Mouse (Mus musculus) forebrain, embryonic 14.5 days (tissue): Measurements from ENCODE around the gene Golim4. TPM values are rescaled to one million over a fixed set of nuclear protein-coding genes. Genes with fewer than 3 reads are reported as not detected.

Source experiments
- ATAC-seq: fragments of 200-750 bp; cut with Nextera tagmentation; 2 replicates; pipeline ENCODE4 v1.8.0; 2017; ENCODE audit warnings: mild to moderate bottlenecking, moderate library complexity
- DNase-seq: peaks from one replicate; pipeline ENCODE4 v3.0.0-alpha.2; 2015; ENCODE audit warnings: low spot score
- H3K27ac ChIP-seq: fragments of 300-500 bp; sonication (generic); 2 replicates; pipeline ENCODE4 v1.5.1; 2014; ENCODE audit warnings: low read depth, mild to moderate bottlenecking, control low read depth, low read length, moderate library complexity
- H3K27me3 ChIP-seq: fragments of 300-500 bp; sonication (generic); replicated peaks from 2 replicates; pipeline ENCODE4 v1.6.1; 2014; ENCODE audit warnings: low read length, control low read depth, mixed read lengths; ENCODE audit not compliant: control insufficient read depth, insufficient read depth
- H3K36me3 ChIP-seq: fragments of 300-500 bp; sonication (generic); 2 replicates; pipeline ENCODE4 v1.6.1; 2014; ENCODE audit warnings: low read length, control low read depth; ENCODE audit not compliant: control insufficient read depth, insufficient read depth
- H3K4me1 ChIP-seq: fragments of 300-500 bp; sonication (generic); 2 replicates; pipeline ENCODE4 v1.6.1; 2014; ENCODE audit warnings: antibody characterized with exemption, low read length, control low read depth; ENCODE audit not compliant: control insufficient read depth, insufficient read depth
- H3K4me2 ChIP-seq: fragments of 300-500 bp; sonication (generic); 2 replicates; pipeline ENCODE4 v1.6.1; 2014; ENCODE audit warnings: mild to moderate bottlenecking, control low read depth, low read length
- H3K4me3 ChIP-seq: fragments of 300-500 bp; sonication (generic); 2 replicates; pipeline ENCODE4 v1.5.1; 2014; ENCODE audit warnings: low read depth, low read length, control low read depth
- H3K9ac ChIP-seq: fragments of 300-500 bp; sonication (generic); 2 replicates; pipeline ENCODE4 v1.6.1; 2014; ENCODE audit warnings: mild to moderate bottlenecking, low read length, control low read depth, moderate library complexity
- H3K9me3 ChIP-seq: fragments of 300-500 bp; sonication (generic); replicated peaks from 2 replicates; pipeline ENCODE4 v1.6.1; 2016; ENCODE audit warnings: low read length, control low read depth, mixed read lengths; ENCODE audit not compliant: control insufficient read depth
- WGBS: fragments of 180-500 bp; shearing (Covaris S2); extraction: QIAGEN DNeasy Blood & Tissue Kit; methylation state at CpG from one replicate; pipeline ENCODE4 v1.1.7; 2014; 5-methylcytosine and 5-hydroxymethylcytosine counted together
- polyA plus RNA-seq: library from polyadenylated mRNA; unstranded; fragments of >200 nt; fragmentation: Nextera tagmentation; extraction: Ambion mirVana; gene quantifications from 2 replicates; pipeline ENCODE4 v1.2.1, GENCODE M21; 2014

Gene Golim4
- polyA plus RNA-seq, 1 experiment from 2014 or later = 22.0 TPM

DNA sequence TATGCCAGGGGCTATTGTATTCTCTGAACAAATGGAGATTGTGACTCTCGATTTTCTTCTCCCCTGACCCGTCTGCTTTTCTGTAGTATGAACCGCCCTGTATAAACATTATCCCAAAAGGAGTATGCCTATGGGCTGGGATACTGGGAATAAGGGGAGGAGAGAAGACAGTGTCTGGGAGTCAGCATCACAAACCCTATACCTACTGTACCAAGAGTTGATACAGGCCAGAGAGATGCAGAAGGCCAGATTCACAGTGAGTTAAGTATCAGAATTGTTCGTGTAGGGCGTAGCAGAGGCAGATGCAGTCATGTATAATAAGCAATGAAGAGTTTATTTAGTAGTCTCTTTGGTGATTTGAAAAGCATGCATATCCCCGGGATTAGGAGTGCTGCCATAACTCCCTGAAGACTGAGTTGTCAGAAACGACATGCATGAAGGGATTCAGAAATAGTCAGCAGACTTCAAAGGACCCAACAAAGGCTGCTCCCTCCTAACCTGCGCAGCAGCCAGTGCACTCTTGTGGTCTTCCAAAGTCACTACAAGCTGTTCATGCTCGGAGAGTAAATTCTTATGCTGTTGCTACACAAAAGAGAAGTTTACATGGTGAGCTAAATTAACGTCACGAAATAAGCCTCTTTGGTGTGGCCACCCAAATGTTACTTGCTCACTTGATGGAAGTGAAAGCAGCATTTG lies 54.7 kb downstream of the Golim4 start:
- H3K36me3 ChIP-seq = peaks cover 11% of the 10 kb centered on the region; the same call in 1 of the 2 replicates
- no peak overlapping the region for H3K9ac ChIP-seq
- ATAC-seq (no peak), DNase-seq (no peak)
- WGBS = 82% methylated on average over 11 of the region's 11 CpGs
- H3K9me3 ChIP-seq = no peaks in the 10 kb centered on the region
- H3K4me1 ChIP-seq = no peaks in the 10 kb centered on the region
- H3K27ac ChIP-seq = no peak overlapping the region
- no peak overlapping the region for H3K4me3 ChIP-seq
- H3K27me3 ChIP-seq = no peaks in the 10 kb centered on the region
- H3K4me2 ChIP-seq = no peak overlapping the region

DNA sequence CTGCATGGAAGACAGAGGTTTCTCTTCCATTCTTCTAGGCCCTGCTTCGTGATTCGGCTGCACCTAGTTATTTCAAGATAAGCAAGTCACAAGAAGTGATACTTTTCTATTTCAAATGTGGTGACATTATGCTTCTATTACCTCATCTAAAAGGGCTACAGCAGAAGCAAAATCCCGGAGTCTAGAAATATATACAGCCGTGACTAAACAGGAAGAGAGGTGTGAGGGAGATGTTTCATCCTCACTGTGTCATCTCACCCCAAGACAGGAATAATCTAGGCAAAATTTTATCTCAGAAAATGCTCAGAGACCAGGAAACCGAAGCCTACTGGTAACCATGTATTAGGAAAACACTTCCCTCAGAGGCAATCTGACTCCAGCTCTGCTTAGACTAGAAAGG lies 61.7 kb downstream of the Golim4 start:
- H3K4me2 ChIP-seq = no peak overlapping the region

DNA sequence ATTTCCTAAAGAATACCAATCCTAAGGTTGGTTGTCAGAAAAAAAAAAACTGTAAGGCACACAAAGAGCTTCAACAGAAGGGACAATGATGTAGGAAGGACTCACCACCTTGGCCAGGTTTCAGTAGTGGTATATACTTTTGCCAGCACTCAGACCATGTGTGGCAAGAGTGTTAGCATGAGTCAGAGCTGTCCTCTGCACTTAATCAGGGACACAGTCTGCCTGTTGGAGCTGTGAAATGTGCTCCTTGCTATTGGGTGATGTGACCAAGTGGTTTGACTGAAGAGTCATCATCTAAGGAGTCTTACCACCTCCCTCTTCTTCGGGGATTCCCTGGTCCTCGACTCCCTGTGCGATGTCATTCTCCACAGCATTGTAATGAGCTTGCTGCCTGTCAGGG lies 65.2 kb downstream of the Golim4 start:
- no peaks in the 10 kb centered on the region for H3K4me1 ChIP-seq
- no peak overlapping the region for H3K9ac ChIP-seq
- WGBS = 93% methylated on average over 3 of the region's 3 CpGs
- ATAC-seq (no peak), DNase-seq (no peak)
- H3K4me2 ChIP-seq = no peak overlapping the region
- no peaks in the 10 kb centered on the region for H3K9me3 ChIP-seq
- H3K27me3 ChIP-seq = no peaks in the 10 kb centered on the region
- H3K36me3 ChIP-seq = peaks cover 37% of the 10 kb centered on the region
- H3K4me3 ChIP-seq = no peak overlapping the region
- no peak overlapping the region for H3K27ac ChIP-seq

More for the DNA sequence above, 61.7 kb downstream of the Golim4 start:
- H3K27ac ChIP-seq = no peak overlapping the region
- no peak overlapping the region for H3K4me3 ChIP-seq
- H3K36me3 ChIP-seq = peaks cover 29% of the 10 kb centered on the region
- no peaks in the 10 kb centered on the region for H3K27me3 ChIP-seq
- WGBS = 93% methylated on average over 5 of the region's 5 CpGs
- no peak overlapping the region for H3K9ac ChIP-seq
- DNase-seq (no peak), ATAC-seq (no peak)
- no peaks in the 10 kb centered on the region for H3K9me3 ChIP-seq
- no peaks in the 10 kb centered on the region for H3K4me1 ChIP-seq

DNA sequence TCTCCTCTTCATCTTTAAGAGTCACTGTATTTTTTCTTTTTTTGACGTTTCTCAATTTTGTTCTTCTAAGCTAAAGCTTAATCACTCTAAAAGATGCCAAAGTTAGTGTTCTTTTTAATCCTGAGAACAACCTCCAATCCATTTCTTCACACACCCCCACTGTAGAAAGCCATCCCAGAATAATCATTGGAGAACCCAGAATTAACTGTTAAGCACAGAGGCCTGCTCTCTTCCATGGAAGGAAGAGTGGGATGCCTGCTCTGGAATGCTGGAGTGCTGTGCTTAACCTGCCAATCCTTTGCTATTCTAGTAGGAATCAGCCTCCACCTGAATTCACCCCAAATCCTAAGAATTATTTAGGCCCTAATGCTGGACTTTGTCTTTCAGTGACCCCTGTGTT lies 67.4 kb downstream of the Golim4 start:
- Histone ChIP-seq H3K4me3 (no peak overlapping the region), H3K4me2 (no peak overlapping the region), H3K9ac (no peak overlapping the region), H3K4me1 (no peaks in the 10 kb centered on the region), H3K27ac (no peak overlapping the region), H3K36me3 (peaks cover 56% of the 10 kb centered on the region), H3K27me3 (no peaks in the 10 kb centered on the region), H3K9me3 (no peaks in the 10 kb centered on the region)
- DNase-seq = no peak
- WGBS = 93% methylated on average over 1 of the region's 1 CpGs
- no peak for ATAC-seq

DNA sequence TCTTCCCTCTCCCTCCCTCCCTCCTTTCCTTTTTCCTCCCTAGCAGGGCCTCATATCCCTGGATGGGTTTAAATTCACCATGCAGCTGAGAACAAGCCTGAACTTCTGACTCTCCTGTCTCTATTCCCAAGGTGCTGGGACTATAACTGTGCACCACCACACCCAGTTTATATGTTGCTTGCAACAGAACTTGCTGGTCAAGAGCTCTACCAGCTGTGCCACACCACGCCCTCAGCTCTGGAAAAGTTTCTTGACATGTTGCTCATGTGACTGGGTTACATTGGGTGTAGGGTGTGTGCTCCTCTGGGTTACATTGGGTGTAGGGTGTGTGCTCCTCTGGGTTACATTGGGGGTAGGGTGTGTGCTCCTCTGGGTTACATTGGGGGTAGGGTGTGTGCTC lies 75.2 kb downstream of the Golim4 start:
- H3K9ac ChIP-seq = no peak overlapping the region
- 91% methylated on average over 1 of the region's 1 CpGs for WGBS
- no peak overlapping the region for H3K4me2 ChIP-seq
- no peaks in the 10 kb centered on the region for H3K4me1 ChIP-seq
- H3K36me3 ChIP-seq = peaks cover 49% of the 10 kb centered on the region
- H3K27me3 ChIP-seq = no peaks in the 10 kb centered on the region
- no peak overlapping the region for H3K4me3 ChIP-seq
- no peak overlapping the region for H3K27ac ChIP-seq
- no peak for DNase-seq
- 0 out of 2 replicates have a peak, but pooled peaks cover 6% of the 10 kb centered on the region for H3K9me3 ChIP-seq
- ATAC-seq = no peak

DNA sequence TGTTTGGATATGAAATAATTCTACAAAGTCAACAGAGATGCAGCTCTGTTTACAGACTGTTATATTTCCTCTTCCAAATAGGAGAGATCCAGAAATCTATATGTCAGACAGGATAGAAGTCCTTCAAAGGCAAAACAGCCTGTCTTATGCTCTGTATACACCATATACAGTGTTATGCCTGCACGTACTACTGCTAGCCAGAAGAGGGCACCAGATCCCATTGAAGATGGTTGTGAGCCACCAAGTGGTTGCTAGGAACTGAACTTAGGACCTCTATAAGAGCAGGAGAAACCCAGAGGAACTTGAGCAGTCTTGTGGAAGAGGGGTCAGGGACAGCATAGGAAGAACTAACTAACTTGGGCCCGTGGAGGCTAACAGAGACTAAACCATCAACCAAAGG lies 77.5 kb downstream of the Golim4 start:
- Histone ChIP-seq H3K36me3 (peaks cover 29% of the 10 kb centered on the region), H3K9me3 (0 out of 2 replicates have a peak, but pooled peaks cover 6% of the 10 kb centered on the region), H3K4me3 (no peak overlapping the region), H3K4me1 (no peaks in the 10 kb centered on the region), H3K27me3 (no peaks in the 10 kb centered on the region), H3K4me2 (no peak overlapping the region), H3K27ac (no peak overlapping the region), H3K9ac (no peak overlapping the region)
- ATAC-seq (no peak), DNase-seq (no peak)
- WGBS = 94% methylated on average over 2 of the region's 2 CpGs

DNA sequence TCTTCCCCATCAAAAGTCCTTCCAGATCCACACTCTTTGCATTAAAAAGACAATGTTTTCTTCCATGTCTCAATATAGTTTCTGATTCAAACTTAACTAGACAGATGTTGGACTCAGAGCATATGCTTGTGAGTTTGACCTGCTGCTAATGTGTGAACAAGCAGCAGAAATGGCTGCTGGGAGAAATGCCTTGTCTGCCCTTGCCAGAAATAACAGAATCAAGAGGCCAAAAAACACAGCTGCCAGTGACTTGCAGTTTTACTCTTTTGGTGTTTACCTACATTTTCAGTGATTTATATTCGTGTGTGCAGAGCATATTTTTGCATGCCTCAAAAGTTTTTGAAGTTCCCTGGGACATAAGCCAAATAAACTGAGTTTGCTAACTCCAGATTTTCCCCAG lies 87.9 kb downstream of the Golim4 start:
- Histone ChIP-seq H3K4me3 (no peak overlapping the region), H3K9ac (no peak overlapping the region), H3K27me3 (no peaks in the 10 kb centered on the region), H3K36me3 (no peaks in the 10 kb centered on the region), H3K4me1 (no peaks in the 10 kb centered on the region), H3K27ac (no peak overlapping the region), H3K9me3 (no peaks in the 10 kb centered on the region), H3K4me2 (no peak overlapping the region)
- ATAC-seq = no peak
- WGBS = 70% methylated on average over 1 of the region's 1 CpGs
- peak; percentile 7 for DNase-seq

DNA sequence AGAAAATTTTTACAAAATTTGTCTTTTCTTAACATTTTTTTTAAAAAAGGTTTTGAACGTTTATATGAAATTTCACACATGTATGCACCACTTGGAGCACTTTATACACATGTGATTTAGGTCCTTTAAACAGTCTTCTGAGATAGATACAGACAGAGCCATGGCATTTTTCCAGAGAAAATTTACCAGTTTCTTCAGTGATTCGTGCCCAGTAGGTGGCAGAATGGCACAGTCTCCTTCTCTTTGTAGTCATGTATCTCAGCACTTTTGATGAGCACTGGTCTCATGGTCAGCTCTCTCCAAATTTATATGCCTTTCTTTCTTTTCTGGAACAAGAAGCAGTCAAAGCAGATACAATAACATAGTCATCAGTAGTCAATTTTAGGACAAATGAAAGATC lies 92.5 kb downstream of the Golim4 start:
- WGBS = 26% methylated on average over 2 of the region's 2 CpGs
- Histone ChIP-seq H3K4me3 (no peak overlapping the region), H3K9ac (no peak overlapping the region), H3K36me3 (no peaks in the 10 kb centered on the region), H3K9me3 (no peaks in the 10 kb centered on the region), H3K27me3 (no peaks in the 10 kb centered on the region), H3K27ac (no peak overlapping the region), H3K4me2 (no peak overlapping the region), H3K4me1 (no peaks in the 10 kb centered on the region)
- DNase-seq (peak; percentile 44), ATAC-seq (no peak)

DNA sequence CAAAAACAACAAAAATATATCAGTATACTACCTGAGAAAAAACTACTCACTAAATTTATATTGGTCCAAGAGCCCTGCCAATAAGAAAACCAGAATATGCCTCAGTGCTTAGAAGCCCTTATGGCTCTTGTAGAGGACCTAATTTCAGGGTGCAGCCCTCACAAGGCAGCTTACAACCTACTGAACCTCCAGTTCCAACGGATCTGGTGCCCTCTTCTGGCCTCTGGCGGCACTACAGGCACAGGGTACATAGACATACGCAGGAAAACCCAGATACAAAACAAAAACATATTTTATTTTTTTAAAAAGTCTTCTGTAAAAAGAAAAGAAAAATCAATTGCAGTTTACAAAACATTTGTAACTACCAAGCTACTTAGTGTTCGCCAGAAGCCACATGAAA lies 95.1 kb downstream of the Golim4 start:
- Histone ChIP-seq H3K36me3 (no peaks in the 10 kb centered on the region), H3K27ac (no peak overlapping the region), H3K4me2 (no peak overlapping the region), H3K9ac (no peak overlapping the region), H3K4me3 (no peak overlapping the region), H3K27me3 (no peaks in the 10 kb centered on the region), H3K4me1 (no peaks in the 10 kb centered on the region), H3K9me3 (no peaks in the 10 kb centered on the region)
- peak; percentile 36 for DNase-seq
- no peak for ATAC-seq
- WGBS = 31% methylated on average over 4 of the region's 4 CpGs
